27 mouse cellular contexts compared by ENCODE assay signal in genomic region chr16:24567562-24567961, GRCm38 (mm10).
DNase-seq lines count a peak whose midpoint lies in the region; ATAC-seq lines count a peak whose summit lies in the region.
"Had no signal": no experiment of that assay in that cellular context is flagged by ENCODE, and none has a peak within 500 bp of the region (broad histone marks: within the 10 kb centered on the region; RNA-seq: fewer than 3 reads in every experiment).

No protein-coding gene starts in this region.

- peaks cover 33% of the 10 kb centered on the region for H3K4me1 ChIP-seq in embryonic facial prominence, embryonic 14.5 days (ENCODE audit: control insufficient read depth, insufficient read depth, low read length)
- peaks cover 17% of the 10 kb centered on the region for H3K4me1 ChIP-seq in embryonic facial prominence, embryonic 10.5 days
- H3K4me1 ChIP-seq in limb, embryonic 15.5 days = peaks cover 48% of the 10 kb centered on the region
- H3K4me1 ChIP-seq in limb, embryonic 10.5 days = peaks cover 21% of the 10 kb centered on the region
- no peaks in the 10 kb centered on the region for H3K4me1 ChIP-seq in midbrain, embryonic 11.5 days (ENCODE audit: control insufficient read depth, insufficient read depth, low read length)
- no peaks in the 10 kb centered on the region for H3K4me1 ChIP-seq in midbrain, embryonic 10.5 days
- H3K4me1 ChIP-seq in embryonic facial prominence, embryonic 15.5 days = peaks cover 38% of the 10 kb centered on the region

- 0 out of 2 replicates have a peak, but pooled peaks have one; percentile 35 for ATAC-seq in embryonic facial prominence, embryonic 14.5 days (ENCODE audit: low read depth)
- ATAC-seq in limb, embryonic 15.5 days (ENCODE audit: insufficient number of reproducible peaks, low FRiP score, low TSS enrichment, low read depth) = no peak
- no peak for ATAC-seq in midbrain, embryonic 11.5 days (ENCODE audit: low FRiP score)
- no peak for ATAC-seq in embryonic facial prominence, embryonic 15.5 days (ENCODE audit: insufficient number of reproducible peaks, low FRiP score, low TSS enrichment, low read depth)
- ATAC-seq: forebrain, embryonic 15.5 days; hindbrain, postnatal 0 days; inflammation-experienced regulatory T-cells, adult 6 months had no signal

- H3K27me3 ChIP-seq in embryonic facial prominence, embryonic 14.5 days (replicated peaks; ENCODE audit: control insufficient read depth, insufficient read depth, low read length) = no peaks in the 10 kb centered on the region
- H3K27me3 ChIP-seq in embryonic facial prominence, embryonic 10.5 days (replicated peaks; ENCODE audit: low read depth, poor library complexity, severe bottlenecking) = no peaks in the 10 kb centered on the region
- H3K27me3 ChIP-seq in limb, embryonic 15.5 days = no peaks in the 10 kb centered on the region
- H3K27me3 ChIP-seq in limb, embryonic 10.5 days (ENCODE audit: low read depth, poor library complexity, severe bottlenecking) = no peaks in the 10 kb centered on the region
- H3K27me3 ChIP-seq in midbrain, embryonic 11.5 days (ENCODE audit: control insufficient read depth, insufficient read depth, low read length) = no peaks in the 10 kb centered on the region
- H3K27me3 ChIP-seq in midbrain, embryonic 10.5 days (ENCODE audit: low read depth, poor library complexity, severe bottlenecking) = no peaks in the 10 kb centered on the region
- H3K27me3 ChIP-seq in embryonic facial prominence, embryonic 15.5 days = no peaks in the 10 kb centered on the region
- H3K27me3 ChIP-seq: CH12.LX; forebrain, embryonic 12.5 days; forebrain, embryonic 15.5 days; heart, embryonic 12.5 days; heart, embryonic 15.5 days had no signal

- H3K9ac ChIP-seq in embryonic facial prominence, embryonic 14.5 days (ENCODE audit: low read depth, low read length) = no peak overlapping the region
- no peak overlapping the region for H3K9ac ChIP-seq in limb, embryonic 15.5 days
- no peak overlapping the region for H3K9ac ChIP-seq in midbrain, embryonic 11.5 days (ENCODE audit: low read length)
- H3K9ac ChIP-seq in embryonic facial prominence, embryonic 15.5 days = no peak overlapping the region
- H3K9ac ChIP-seq: forebrain, embryonic 12.5 days; forebrain, embryonic 15.5 days; heart, embryonic 12.5 days; heart, embryonic 15.5 days; hindbrain, embryonic 14.5 days had no signal

- WGBS in embryonic facial prominence, embryonic 14.5 days = 72% methylated on average over 3 of the region's 3 CpGs
- 87% methylated on average over 3 of the region's 3 CpGs for WGBS in embryonic facial prominence, embryonic 10.5 days
- WGBS in limb, embryonic 15.5 days = 78% methylated on average over 3 of the region's 3 CpGs
- WGBS in limb, embryonic 10.5 days = 90% methylated on average over 3 of the region's 3 CpGs
- 84% methylated on average over 3 of the region's 3 CpGs for WGBS in midbrain, embryonic 11.5 days
- 82% methylated on average over 3 of the region's 3 CpGs for WGBS in midbrain, embryonic 10.5 days
- WGBS in embryonic facial prominence, embryonic 15.5 days = 79% methylated on average over 3 of the region's 3 CpGs

- H3K36me3 ChIP-seq in embryonic facial prominence, embryonic 14.5 days (ENCODE audit: control insufficient read depth, insufficient read depth, low read length) = no peaks in the 10 kb centered on the region
- no peaks in the 10 kb centered on the region for H3K36me3 ChIP-seq in embryonic facial prominence, embryonic 10.5 days (replicated peaks)
- H3K36me3 ChIP-seq in limb, embryonic 15.5 days = no peaks in the 10 kb centered on the region
- H3K36me3 ChIP-seq in limb, embryonic 10.5 days = no peaks in the 10 kb centered on the region
- no peaks in the 10 kb centered on the region for H3K36me3 ChIP-seq in midbrain, embryonic 11.5 days (ENCODE audit: control insufficient read depth, insufficient read depth, low read length)
- H3K36me3 ChIP-seq in midbrain, embryonic 10.5 days = no peaks in the 10 kb centered on the region
- H3K36me3 ChIP-seq in embryonic facial prominence, embryonic 15.5 days = no peaks in the 10 kb centered on the region
- H3K36me3 ChIP-seq: forebrain, embryonic 12.5 days; forebrain, embryonic 15.5 days; heart, embryonic 12.5 days; heart, embryonic 15.5 days had no signal

- no peak for DNase-seq in embryonic facial prominence, embryonic 14.5 days (ENCODE audit: low spot score)
- DNase-seq in embryonic facial prominence, embryonic 10.5 days (ENCODE audit: low spot score) = no peak
- no peak for DNase-seq in limb, embryonic 10.5 days (ENCODE audit: low spot score)
- DNase-seq in midbrain, embryonic 11.5 days (ENCODE audit: low spot score, missing footprints) = peak; percentile 33
- no peak for DNase-seq in midbrain, embryonic 10.5 days (ENCODE audit: low spot score)
- DNase-seq in right cerebral cortex, postnatal 14 days = no peak
- DNase-seq: B cell, adult 2 months; cerebellum, adult 11 months; cerebellum, adult 2 months; cerebellum, adult 9-11 months; cerebellum, postnatal 25 days; embryo, embryonic 11 days; gastrocnemius, postnatal 10 days; heart, adult 11 months; heart, postnatal 10 days; heart, postnatal 36 days had no signal

- H3K4me2 ChIP-seq in embryonic facial prominence, embryonic 14.5 days (ENCODE audit: low read depth, low read length) = no peak overlapping the region
- H3K4me2 ChIP-seq in limb, embryonic 15.5 days = no peak overlapping the region
- no peak overlapping the region for H3K4me2 ChIP-seq in midbrain, embryonic 11.5 days
- no peak overlapping the region for H3K4me2 ChIP-seq in embryonic facial prominence, embryonic 15.5 days (replicated peaks)
- H3K4me2 ChIP-seq: forebrain, embryonic 12.5 days; forebrain, embryonic 15.5 days; heart, embryonic 12.5 days; heart, embryonic 15.5 days; hindbrain, embryonic 14.5 days had no signal

- H3K4me3 ChIP-seq in embryonic facial prominence, embryonic 14.5 days (ENCODE audit: low read depth, low read length) = no peak overlapping the region
- no peak overlapping the region for H3K4me3 ChIP-seq in embryonic facial prominence, embryonic 10.5 days
- H3K4me3 ChIP-seq in limb, embryonic 15.5 days = no peak overlapping the region
- no peak overlapping the region for H3K4me3 ChIP-seq in limb, embryonic 10.5 days
- no peak overlapping the region for H3K4me3 ChIP-seq in midbrain, embryonic 11.5 days (ENCODE audit: low read depth, low read length)
- no peak overlapping the region for H3K4me3 ChIP-seq in midbrain, embryonic 10.5 days
- H3K4me3 ChIP-seq in embryonic facial prominence, embryonic 15.5 days (replicated peaks) = no peak overlapping the region
- H3K4me3 ChIP-seq: erythroblast, embryonic 14.5 days; forebrain, embryonic 12.5 days; forebrain, embryonic 15.5 days; heart, embryonic 12.5 days; heart, embryonic 15.5 days had no signal

- H3K27ac ChIP-seq in embryonic facial prominence, embryonic 14.5 days (replicated peaks; ENCODE audit: low read depth, low read length) = no peak overlapping the region
- no peak overlapping the region for H3K27ac ChIP-seq in embryonic facial prominence, embryonic 10.5 days (replicated peaks)
- peak overlapping the region; percentile 48; the same call in 1 of the 2 replicates for H3K27ac ChIP-seq in limb, embryonic 15.5 days
- no peak overlapping the region for H3K27ac ChIP-seq in limb, embryonic 10.5 days
- H3K27ac ChIP-seq in midbrain, embryonic 11.5 days (ENCODE audit: low read depth, low read length) = no peak overlapping the region
- no peak overlapping the region for H3K27ac ChIP-seq in midbrain, embryonic 10.5 days (replicated peaks)
- H3K27ac ChIP-seq in embryonic facial prominence, embryonic 15.5 days (replicated peaks) = 0 out of 2 replicates have a peak overlapping the region, but pooled peaks have one; percentile 12
- H3K27ac ChIP-seq: forebrain, embryonic 12.5 days; forebrain, embryonic 15.5 days; hindbrain, embryonic 14.5 days; hindbrain, postnatal 0 days had no signal

- H3K9me3 ChIP-seq in embryonic facial prominence, embryonic 14.5 days (ENCODE audit: control insufficient read depth, low read length) = no peaks in the 10 kb centered on the region
- H3K9me3 ChIP-seq in embryonic facial prominence, embryonic 10.5 days = no peaks in the 10 kb centered on the region
- no peaks in the 10 kb centered on the region for H3K9me3 ChIP-seq in limb, embryonic 15.5 days
- no peaks in the 10 kb centered on the region for H3K9me3 ChIP-seq in limb, embryonic 10.5 days (replicated peaks)
- H3K9me3 ChIP-seq in midbrain, embryonic 11.5 days (ENCODE audit: control insufficient read depth, low read length) = no peaks in the 10 kb centered on the region
- H3K9me3 ChIP-seq in midbrain, embryonic 10.5 days (replicated peaks) = no peaks in the 10 kb centered on the region
- no peaks in the 10 kb centered on the region for H3K9me3 ChIP-seq in embryonic facial prominence, embryonic 15.5 days (replicated peaks)
- H3K9me3 ChIP-seq: forebrain, embryonic 12.5 days; forebrain, embryonic 15.5 days; heart, embryonic 12.5 days; heart, embryonic 15.5 days had no signal

Comparison
In these comparisons a context has a peak if more than half of its experiments do, and no peak if none do; other contexts are left out.
1. H3K27ac ChIP-seq: peak in limb, embryonic 15.5 days (single experiment) and embryonic facial prominence, embryonic 15.5 days (single experiment); none in embryonic facial prominence, embryonic 14.5 days (single experiment), embryonic facial prominence, embryonic 10.5 days (single experiment), limb, embryonic 10.5 days (single experiment), midbrain, embryonic 11.5 days (single experiment) and midbrain, embryonic 10.5 days (single experiment).